Mouse (Mus musculus): ENCODE measurements around the gene Gan. TPM values are rescaled to one million over a fixed set of nuclear protein-coding genes. Genes with fewer than 3 reads are reported as not detected.

The Gan gene
- polyA plus RNA-seq, 1 experiment from 2014 or later: 3.0 TPM

DNA sequence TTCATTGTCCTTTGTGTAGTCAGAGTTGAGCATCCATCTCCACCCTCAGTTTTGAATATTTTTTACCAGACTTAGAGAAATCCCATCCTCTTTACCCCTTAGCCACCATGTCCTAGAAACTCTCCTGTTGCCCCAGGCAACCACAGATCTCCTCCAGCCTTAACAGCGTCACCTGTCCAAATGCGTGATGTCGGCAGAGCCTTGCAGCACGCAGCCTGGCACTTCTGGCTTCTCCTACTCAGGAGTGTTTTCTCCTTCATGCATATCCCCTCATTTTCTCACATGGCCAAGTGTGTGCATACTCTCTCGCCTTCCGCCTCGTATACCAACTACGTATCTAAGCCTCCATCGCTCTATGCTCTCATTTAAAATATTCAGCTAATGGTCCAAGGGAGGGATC is 39.5 kb upstream of the Gan start:
- WGBS: 87% methylated on average over 9 of the region's 9 CpGs
- H3K36me3 ChIP-seq (ENCODE audit: control insufficient read depth, insufficient read depth, low read length): no peaks in the 10 kb centered on the region
- no peak for ATAC-seq (replicated peaks; ENCODE audit: low FRiP score, low TSS enrichment, low read depth)

DNA sequence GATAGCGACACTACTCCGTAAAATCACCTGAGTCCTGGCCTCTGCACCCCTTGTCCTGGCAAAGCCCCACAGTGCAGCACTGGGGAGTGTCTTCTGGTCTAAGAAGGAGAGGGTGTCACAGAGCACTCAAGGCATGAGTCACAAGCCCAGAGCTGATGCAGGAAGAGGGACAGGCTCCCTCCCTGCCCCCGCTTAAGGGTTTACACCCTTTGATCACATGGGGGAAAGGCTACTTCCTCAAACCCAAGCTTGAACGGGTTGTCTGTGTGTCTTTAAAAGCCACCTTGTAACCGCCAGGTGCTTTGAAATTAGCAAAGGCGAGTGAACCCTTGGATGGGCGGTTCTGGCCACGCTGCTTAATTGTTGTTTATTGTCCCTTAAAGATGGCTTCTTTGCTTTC is 36.7 kb upstream of the Gan start:
- no peak overlapping the region for H3K9ac ChIP-seq (ENCODE audit: low read length)
- ATAC-seq (replicated peaks; ENCODE audit: low FRiP score, low TSS enrichment, low read depth) (no peak; the same call in 1 of the 2 replicates), DNase-seq (ENCODE audit: low spot score) (no peak)
- H3K36me3 ChIP-seq (ENCODE audit: control insufficient read depth, insufficient read depth, low read length): no peaks in the 10 kb centered on the region
- no peak overlapping the region for H3K27ac ChIP-seq (ENCODE audit: low read depth)
- WGBS: 50% methylated on average over 8 of the region's 8 CpGs
- no peak overlapping the region for H3K4me2 ChIP-seq (ENCODE audit: low read length)
- H3K27me3 ChIP-seq (replicated peaks; ENCODE audit: control insufficient read depth, insufficient read depth, low read length): no peaks in the 10 kb centered on the region
- H3K4me3 ChIP-seq (ENCODE audit: low read depth, low read length): no peak overlapping the region
- H3K9me3 ChIP-seq (ENCODE audit: control insufficient read depth, low read length): no peaks in the 10 kb centered on the region
- H3K4me1 ChIP-seq (replicated peaks; ENCODE audit: control insufficient read depth, insufficient read depth, low read length): no peaks in the 10 kb centered on the region

More for the DNA sequence above, 39.5 kb upstream of the Gan start:
- no peaks in the 10 kb centered on the region for H3K27me3 ChIP-seq (replicated peaks; ENCODE audit: control insufficient read depth, insufficient read depth, low read length)
- 0 out of 2 replicates have a peak, but pooled peaks cover 7% of the 10 kb centered on the region for H3K4me1 ChIP-seq (replicated peaks; ENCODE audit: control insufficient read depth, insufficient read depth, low read length)
- no peak for DNase-seq (ENCODE audit: low spot score)
- no peak overlapping the region for H3K4me2 ChIP-seq (ENCODE audit: low read length)
- no peaks in the 10 kb centered on the region for H3K9me3 ChIP-seq (ENCODE audit: control insufficient read depth, low read length)
- H3K4me3 ChIP-seq (ENCODE audit: low read depth, low read length): no peak overlapping the region
- H3K27ac ChIP-seq (ENCODE audit: low read depth): no peak overlapping the region
- no peak overlapping the region for H3K9ac ChIP-seq (ENCODE audit: low read length)

DNA sequence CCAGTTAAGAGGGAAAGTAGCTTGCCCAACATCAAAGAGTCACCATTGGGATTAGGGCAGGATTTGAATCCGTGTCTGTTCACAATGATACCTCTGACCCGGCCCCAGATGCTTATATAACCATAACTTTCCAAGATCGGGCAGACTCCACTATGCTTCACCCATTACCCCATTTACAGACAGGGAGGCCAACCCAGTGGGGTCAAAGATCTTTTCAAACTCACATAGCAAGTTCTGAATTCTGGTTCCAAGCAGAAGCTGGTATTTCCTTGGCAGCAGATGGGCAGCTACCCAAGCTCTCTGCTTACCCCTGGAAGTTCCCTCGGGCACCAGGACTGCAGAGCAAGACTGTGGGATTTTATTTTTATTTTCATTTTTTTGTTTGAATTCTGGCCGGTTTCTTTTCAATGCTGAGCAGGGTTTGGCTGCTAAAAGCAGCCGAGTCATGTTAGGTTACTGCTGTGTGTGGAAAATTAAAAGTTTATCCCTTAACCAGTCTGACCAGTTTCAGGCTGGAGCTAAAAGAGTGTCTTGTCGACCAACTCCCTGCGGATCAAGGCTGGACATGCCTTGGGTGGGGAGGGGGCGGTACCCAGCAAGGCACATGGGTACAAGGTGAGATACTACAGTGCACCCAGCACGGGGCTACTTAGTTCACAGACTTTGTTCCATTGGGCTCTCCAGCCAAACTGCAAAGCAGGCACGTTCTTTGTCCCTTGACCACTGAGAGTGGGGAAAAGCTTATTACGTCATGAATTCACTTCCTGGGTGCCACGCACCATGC is 33.9 kb upstream of the Gan start:
- no peak for DNase-seq (ENCODE audit: low spot score)
- ATAC-seq (replicated peaks; ENCODE audit: low FRiP score, low TSS enrichment, low read depth): peak; percentile 82
- H3K36me3 ChIP-seq (ENCODE audit: control insufficient read depth, insufficient read depth, low read length): no peaks in the 10 kb centered on the region
- H3K4me3 ChIP-seq (ENCODE audit: low read depth, low read length): no peak overlapping the region
- 66% methylated on average over 13 of the region's 13 CpGs for WGBS
- no peak overlapping the region for H3K4me2 ChIP-seq (ENCODE audit: low read length)
- no peaks in the 10 kb centered on the region for H3K4me1 ChIP-seq (replicated peaks; ENCODE audit: control insufficient read depth, insufficient read depth, low read length)
- no peaks in the 10 kb centered on the region for H3K27me3 ChIP-seq (replicated peaks; ENCODE audit: control insufficient read depth, insufficient read depth, low read length)
- no peaks in the 10 kb centered on the region for H3K9me3 ChIP-seq (ENCODE audit: control insufficient read depth, low read length)
- no peak overlapping the region for H3K9ac ChIP-seq (ENCODE audit: low read length)
- no peak overlapping the region; the same call in 1 of the 2 replicates for H3K27ac ChIP-seq (ENCODE audit: low read depth)

DNA sequence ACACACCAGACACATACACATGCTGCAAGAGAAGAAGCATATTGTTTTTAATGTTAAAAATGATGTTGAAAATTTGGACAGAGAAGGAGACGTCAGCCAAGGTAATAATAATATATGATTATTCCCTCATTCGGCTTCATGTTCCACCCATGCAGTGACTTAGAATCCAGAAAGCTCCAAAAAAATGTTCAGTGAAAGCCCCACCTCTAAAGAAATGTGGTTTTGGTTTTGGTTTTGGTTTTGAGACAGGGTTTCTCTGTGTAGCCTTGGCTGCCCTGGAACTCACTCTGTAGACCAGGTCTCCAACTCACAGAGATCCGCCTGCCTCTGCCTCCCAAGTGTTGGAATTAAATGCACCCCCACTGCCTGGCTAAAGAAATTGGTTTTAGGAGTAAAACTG is 32.1 kb upstream of the Gan start:
- Histone ChIP-seq H3K4me2 (ENCODE audit: low read length) (no peak overlapping the region), H3K27ac (ENCODE audit: low read depth) (no peak overlapping the region), H3K36me3 (ENCODE audit: control insufficient read depth, insufficient read depth, low read length) (no peaks in the 10 kb centered on the region), H3K4me3 (ENCODE audit: low read depth, low read length) (no peak overlapping the region), H3K9ac (ENCODE audit: low read length) (no peak overlapping the region), H3K9me3 (ENCODE audit: control insufficient read depth, low read length) (no peaks in the 10 kb centered on the region), H3K27me3 (replicated peaks; ENCODE audit: control insufficient read depth, insufficient read depth, low read length) (no peaks in the 10 kb centered on the region), H3K4me1 (replicated peaks; ENCODE audit: control insufficient read depth, insufficient read depth, low read length) (no peaks in the 10 kb centered on the region)
- DNase-seq (ENCODE audit: low spot score) (no peak), ATAC-seq (replicated peaks; ENCODE audit: low FRiP score, low TSS enrichment, low read depth) (no peak)
- WGBS: 93% methylated on average over 3 of the region's 3 CpGs

DNA sequence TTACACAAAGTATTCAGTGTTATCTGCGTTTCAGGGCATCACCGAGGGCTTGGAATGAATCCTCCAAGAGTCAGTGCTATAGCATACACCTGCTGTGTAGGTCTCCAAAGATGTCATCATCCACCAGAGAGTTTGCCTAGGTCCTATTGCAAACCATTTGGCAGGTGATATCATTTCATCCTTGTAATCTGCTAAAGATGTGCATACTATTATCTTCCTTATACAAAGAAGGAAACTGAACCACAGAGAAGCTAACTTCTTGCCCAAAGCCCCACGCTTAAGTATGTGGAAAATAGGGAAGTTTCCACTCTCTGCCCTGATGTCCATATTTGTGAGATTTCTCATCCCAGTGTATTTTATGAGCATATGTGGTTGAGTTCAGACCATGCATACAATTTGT is 31.5 kb upstream of the Gan start:
- no peak overlapping the region for H3K27ac ChIP-seq (ENCODE audit: low read depth)
- H3K36me3 ChIP-seq (ENCODE audit: control insufficient read depth, insufficient read depth, low read length): no peaks in the 10 kb centered on the region
- H3K9me3 ChIP-seq (ENCODE audit: control insufficient read depth, low read length): no peaks in the 10 kb centered on the region
- H3K4me3 ChIP-seq (ENCODE audit: low read depth, low read length): no peak overlapping the region
- no peak overlapping the region for H3K9ac ChIP-seq (ENCODE audit: low read length)
- no peaks in the 10 kb centered on the region for H3K27me3 ChIP-seq (replicated peaks; ENCODE audit: control insufficient read depth, insufficient read depth, low read length)
- no peak overlapping the region for H3K4me2 ChIP-seq (ENCODE audit: low read length)
- DNase-seq (ENCODE audit: low spot score) (no peak), ATAC-seq (replicated peaks; ENCODE audit: low FRiP score, low TSS enrichment, low read depth) (no peak)
- no peaks in the 10 kb centered on the region for H3K4me1 ChIP-seq (replicated peaks; ENCODE audit: control insufficient read depth, insufficient read depth, low read length)
- WGBS: 93% methylated on average over 3 of the region's 3 CpGs

DNA sequence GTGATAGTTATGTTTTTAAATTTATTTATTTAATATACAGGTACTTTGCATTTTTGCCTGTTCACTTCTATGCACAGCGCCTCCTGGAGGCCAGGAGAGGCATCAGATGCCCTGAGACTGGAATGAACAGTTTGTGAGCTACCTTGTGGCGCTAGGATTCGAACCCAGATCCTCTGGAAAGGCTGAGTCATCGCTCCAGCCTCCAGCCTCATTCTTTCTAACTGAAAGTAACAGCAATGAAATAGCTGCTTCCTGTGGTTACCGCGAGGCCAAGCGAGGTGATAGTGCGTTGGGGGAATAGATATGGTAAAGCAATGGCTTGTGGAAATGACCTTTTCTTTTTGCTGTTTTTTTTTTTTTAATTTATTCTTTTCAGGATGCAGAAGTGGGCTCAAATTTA is 30.9 kb upstream of the Gan start:
- Histone ChIP-seq H3K9me3 (ENCODE audit: control insufficient read depth, low read length) (no peaks in the 10 kb centered on the region), H3K9ac (ENCODE audit: low read length) (no peak overlapping the region), H3K27ac (ENCODE audit: low read depth) (no peak overlapping the region), H3K4me3 (ENCODE audit: low read depth, low read length) (no peak overlapping the region), H3K27me3 (replicated peaks; ENCODE audit: control insufficient read depth, insufficient read depth, low read length) (no peaks in the 10 kb centered on the region), H3K4me2 (ENCODE audit: low read length) (no peak overlapping the region), H3K4me1 (replicated peaks; ENCODE audit: control insufficient read depth, insufficient read depth, low read length) (no peaks in the 10 kb centered on the region), H3K36me3 (ENCODE audit: control insufficient read depth, insufficient read depth, low read length) (no peaks in the 10 kb centered on the region)
- WGBS: 87% methylated on average over 8 of the region's 8 CpGs
- ATAC-seq (replicated peaks; ENCODE audit: low FRiP score, low TSS enrichment, low read depth): no peak
- DNase-seq (ENCODE audit: low spot score): no peak

DNA sequence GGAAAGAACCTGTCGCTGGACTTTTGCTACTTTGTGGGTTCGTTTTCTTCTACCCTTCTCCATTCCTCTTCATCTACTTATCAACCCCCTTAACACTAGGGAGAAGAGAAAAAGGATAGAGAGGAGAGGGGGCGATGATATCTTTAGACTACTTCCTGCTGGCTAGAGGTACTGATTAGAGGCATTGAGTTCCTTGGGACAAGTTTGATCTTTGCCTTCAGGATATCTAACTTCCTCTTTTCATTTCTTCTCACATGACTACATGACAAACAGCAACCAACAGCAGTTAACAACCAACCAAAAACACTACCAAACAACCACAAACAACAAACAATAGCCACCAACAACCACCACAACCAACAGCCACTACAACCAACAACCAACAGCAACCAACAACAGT is 24.2 kb upstream of the Gan start:
- H3K27me3 ChIP-seq (replicated peaks; ENCODE audit: control insufficient read depth, insufficient read depth, low read length): no peaks in the 10 kb centered on the region
- H3K9ac ChIP-seq (ENCODE audit: low read length): no peak overlapping the region
- H3K36me3 ChIP-seq (ENCODE audit: control insufficient read depth, insufficient read depth, low read length): no peaks in the 10 kb centered on the region
- ATAC-seq (replicated peaks; ENCODE audit: low FRiP score, low TSS enrichment, low read depth): no peak
- no peak for DNase-seq (ENCODE audit: low spot score)
- peaks cover 7% of the 10 kb centered on the region for H3K4me1 ChIP-seq (replicated peaks; ENCODE audit: control insufficient read depth, insufficient read depth, low read length)
- 0 out of 2 replicates have a peak, but pooled peaks cover 5% of the 10 kb centered on the region for H3K9me3 ChIP-seq (ENCODE audit: control insufficient read depth, low read length)
- H3K27ac ChIP-seq (ENCODE audit: low read depth): no peak overlapping the region
- WGBS: 84% methylated on average over 3 of the region's 3 CpGs
- no peak overlapping the region for H3K4me2 ChIP-seq (ENCODE audit: low read length)
- H3K4me3 ChIP-seq (ENCODE audit: low read depth, low read length): no peak overlapping the region

DNA sequence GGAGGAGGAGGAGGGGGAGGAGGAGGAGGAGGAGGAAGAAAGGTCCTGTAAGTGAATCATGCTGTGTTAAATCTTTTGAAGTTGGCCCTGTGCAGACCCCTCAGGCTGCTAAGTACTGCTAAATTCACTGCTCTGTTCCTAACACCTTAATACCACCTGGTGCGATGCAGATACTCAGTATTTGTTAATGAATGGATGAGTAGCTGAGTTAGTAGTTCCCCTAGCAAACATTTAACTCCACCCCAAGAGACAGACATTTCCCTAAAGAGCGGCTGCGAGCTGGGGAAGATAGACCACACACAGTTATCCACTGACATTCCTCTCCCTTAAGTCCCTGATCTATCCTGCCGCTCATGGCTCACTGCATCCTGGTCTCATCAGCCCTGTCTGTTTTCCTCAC is 21.6 kb upstream of the Gan start:
- WGBS: 14% methylated on average over 4 of the region's 4 CpGs
- no peak for ATAC-seq (replicated peaks; ENCODE audit: low FRiP score, low TSS enrichment, low read depth)

DNA sequence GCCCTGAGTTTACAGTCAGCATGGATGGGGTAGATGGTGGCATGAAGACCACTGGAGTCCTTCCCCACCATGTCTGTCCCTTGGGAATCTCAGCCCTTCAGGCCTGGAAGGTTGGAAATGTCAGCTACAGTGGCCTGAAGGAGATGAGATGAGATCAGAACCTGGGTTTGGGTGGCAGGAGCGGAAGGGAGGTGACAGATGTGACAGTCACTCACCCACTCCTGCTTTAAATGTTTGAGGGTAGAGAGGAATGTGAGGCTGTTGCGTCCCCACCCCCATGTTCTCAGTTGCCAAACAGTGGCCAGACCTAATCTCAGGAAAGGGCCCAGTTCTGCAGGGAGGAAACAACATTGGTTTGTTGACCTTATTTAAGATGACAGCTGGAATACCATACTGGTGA is 21.2 kb upstream of the Gan start:
- DNase-seq (ENCODE audit: low spot score) (no peak), ATAC-seq (replicated peaks; ENCODE audit: low FRiP score, low TSS enrichment, low read depth) (no peak)
- Histone ChIP-seq H3K9ac (ENCODE audit: low read length) (no peak overlapping the region), H3K4me2 (ENCODE audit: low read length) (no peak overlapping the region), H3K4me3 (ENCODE audit: low read depth, low read length) (no peak overlapping the region), H3K9me3 (ENCODE audit: control insufficient read depth, low read length) (0 out of 2 replicates have a peak, but pooled peaks cover 5% of the 10 kb centered on the region), H3K36me3 (ENCODE audit: control insufficient read depth, insufficient read depth, low read length) (no peaks in the 10 kb centered on the region), H3K27ac (ENCODE audit: low read depth) (no peak overlapping the region; the same call in 1 of the 2 replicates), H3K4me1 (replicated peaks; ENCODE audit: control insufficient read depth, insufficient read depth, low read length) (peaks cover 7% of the 10 kb centered on the region), H3K27me3 (replicated peaks; ENCODE audit: control insufficient read depth, insufficient read depth, low read length) (no peaks in the 10 kb centered on the region)
- WGBS: 36% methylated on average over 2 of the region's 2 CpGs

More for the DNA sequence above, 21.6 kb upstream of the Gan start:
- Histone ChIP-seq H3K4me1 (replicated peaks; ENCODE audit: control insufficient read depth, insufficient read depth, low read length) (peaks cover 7% of the 10 kb centered on the region), H3K4me2 (ENCODE audit: low read length) (no peak overlapping the region), H3K27ac (ENCODE audit: low read depth) (no peak overlapping the region), H3K4me3 (ENCODE audit: low read depth, low read length) (no peak overlapping the region), H3K36me3 (ENCODE audit: control insufficient read depth, insufficient read depth, low read length) (no peaks in the 10 kb centered on the region), H3K9me3 (ENCODE audit: control insufficient read depth, low read length) (0 out of 2 replicates have a peak, but pooled peaks cover 5% of the 10 kb centered on the region), H3K27me3 (replicated peaks; ENCODE audit: control insufficient read depth, insufficient read depth, low read length) (no peaks in the 10 kb centered on the region), H3K9ac (ENCODE audit: low read length) (no peak overlapping the region)
- no peak for DNase-seq (ENCODE audit: low spot score)
